Mouse (Mus musculus) ovary, adult 18-20 months (tissue): ENCODE data around the gene Olfr547.

Experiments
- DNase-seq: peaks from one replicate; pipeline ENCODE4 v3.0.0; 2022; ENCODE audit warnings: low spot score, mixed read lengths

The Olfr547 gene

GRCm38 (mm10) chr7:102566219-102566618, 31.7 kb downstream of the Olfr547 start:
- DNase-seq = no peak

- no peak for DNase-seq
Observed at GRCm38 (mm10) chr7:102571142-102571541, 36.6 kb downstream of the Olfr547 start, which contains the start of gene Olfr550. TSS of gene Olfr550 (plus strand) at chr7:102571442.

- no peak for DNase-seq
Observed at GRCm38 (mm10) chr7:102573174-102573830, 38.8 kb downstream of the Olfr547 start.

DNA sequence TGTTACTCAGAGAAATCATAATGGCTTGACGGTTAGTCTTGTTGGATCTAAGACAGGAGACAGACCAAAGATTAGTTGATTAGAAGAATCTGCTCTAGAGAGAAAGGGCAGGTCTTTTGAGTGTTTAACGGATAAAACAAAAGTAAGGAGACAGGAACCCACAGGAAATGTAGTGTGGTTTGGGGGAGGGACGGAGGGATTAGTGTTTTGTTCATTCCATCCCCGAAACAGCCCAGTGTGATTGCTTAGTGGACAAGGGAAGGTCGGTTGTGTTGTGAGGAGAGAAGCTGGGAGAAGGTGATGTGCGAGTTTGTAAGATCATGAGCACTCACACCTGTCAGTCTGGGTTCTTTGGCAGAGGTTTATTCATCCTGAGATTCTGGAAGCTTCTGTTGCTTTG, 41.4 kb downstream of the Olfr547 start:
- no peak for DNase-seq
